Mouse (Mus musculus) midbrain, embryonic 13.5 days (tissue): ENCODE measurements around the gene Oat. TPM values are rescaled to one million over a fixed set of nuclear protein-coding genes. Genes with fewer than 3 reads are reported as not detected.

Source experiments
- ATAC-seq: fragments of 200-750 bp; cut with Nextera tagmentation; 2 replicates; pipeline ENCODE4 v1.8.0; 2017; ENCODE audit warnings: mild to moderate bottlenecking, moderate TSS enrichment, moderate library complexity
- H3K27ac ChIP-seq: fragments of 300-500 bp; sonication (generic); 2 replicates; pipeline ENCODE4 v1.5.1; 2015; ENCODE audit warnings: inconsistent platforms, mild to moderate bottlenecking, moderate library complexity
- H3K27me3 ChIP-seq: fragments of 300-500 bp; sonication (generic); 2 replicates; pipeline ENCODE4 v1.6.1; 2015; ENCODE audit warnings: mild to moderate bottlenecking, inconsistent platforms
- H3K36me3 ChIP-seq: fragments of 300-500 bp; sonication (generic); 2 replicates; pipeline ENCODE4 v1.6.1; 2015; ENCODE audit warnings: mild to moderate bottlenecking, inconsistent platforms
- H3K4me1 ChIP-seq: fragments of 300-500 bp; sonication (generic); replicated peaks from 2 replicates; pipeline ENCODE4 v1.6.1; 2015; ENCODE audit warnings: inconsistent platforms
- H3K4me2 ChIP-seq: fragments of 300-500 bp; sonication (generic); replicated peaks from 2 replicates; pipeline ENCODE4 v1.6.1; 2015; ENCODE audit warnings: moderate library complexity, mild to moderate bottlenecking, inconsistent platforms
- H3K4me3 ChIP-seq: fragments of 300-500 bp; sonication (generic); replicated peaks from 2 replicates; pipeline ENCODE4 v1.5.1; 2015; ENCODE audit warnings: mild to moderate bottlenecking, inconsistent platforms
- H3K9ac ChIP-seq: fragments of 300-500 bp; sonication (generic); replicated peaks from 2 replicates; pipeline ENCODE4 v1.6.1; 2015; ENCODE audit warnings: mild to moderate bottlenecking, inconsistent platforms
- H3K9me3 ChIP-seq: fragments of 300-500 bp; sonication (generic); 2 replicates; pipeline ENCODE4 v1.6.1; 2016; ENCODE audit warnings: mild to moderate bottlenecking, inconsistent platforms
- WGBS: fragments of 180-500 bp; shearing (Covaris S2); methylation state at CpG from one replicate; pipeline ENCODE4 v1.1.7; 2015; 5-methylcytosine and 5-hydroxymethylcytosine counted together
- polyA plus RNA-seq: library from polyadenylated mRNA; unstranded; fragments of >200 nt; fragmentation: Nextera tagmentation; extraction: Ambion mirVana; gene quantifications from 2 replicates; pipeline ENCODE4 v1.2.1, GENCODE M21; 2015

Gene Oat
- polyA plus RNA-seq, 1 experiment from 2014 or later: 73.0 TPM

- no peaks in the 10 kb centered on the region for H3K27me3 ChIP-seq
- H3K4me2 ChIP-seq: no peak overlapping the region
- 85% methylated on average over 2 of the region's 2 CpGs for WGBS
- H3K36me3 ChIP-seq: no peaks in the 10 kb centered on the region
- no peak overlapping the region for H3K4me3 ChIP-seq
- no peaks in the 10 kb centered on the region for H3K4me1 ChIP-seq
- H3K9me3 ChIP-seq: no peaks in the 10 kb centered on the region
- no peak overlapping the region for H3K9ac ChIP-seq
- ATAC-seq: no peak
- no peak overlapping the region for H3K27ac ChIP-seq
Observed at GRCm38 (mm10) chr7:132509110-132509509, 67.1 kb downstream of the Oat start.

Other genes starting within 250 kb of the Oat start
- gene Nkx1-2, start 23.2 kb upstream of the Oat start, polyA plus RNA-seq: 0.82 and 0.97 TPM in 2 replicates
- gene Lhpp, start 34.2 kb upstream of the Oat start, polyA plus RNA-seq: 21.0 and 21.2 TPM in 2 replicates
- 21.7 and 23.4 TPM in 2 replicates for gene Fam53b, start 237.5 kb upstream of the Oat start, polyA plus RNA-seq